Mouse (Mus musculus) liver, embryonic 16.5 days (tissue): Measurements from ENCODE around the gene Trim33. TPM values are rescaled to one million over a fixed set of nuclear protein-coding genes. Genes with fewer than 3 reads are reported as not detected.

Experiments used
- ATAC-seq: fragments of 200-750 bp; cut with Nextera tagmentation; 2 replicates; pipeline ENCODE4 v1.8.0; 2017; ENCODE audit warnings: low read depth, mild to moderate bottlenecking, moderate number of reproducible peaks, moderate library complexity
- H3K27ac ChIP-seq: fragments of 300-500 bp; sonication (generic); 2 replicates; pipeline ENCODE4 v1.5.1; 2014; ENCODE audit warnings: mild to moderate bottlenecking, low read length
- H3K27me3 ChIP-seq: fragments of 300-500 bp; sonication (generic); 2 replicates; pipeline ENCODE4 v1.6.1; 2014; ENCODE audit warnings: low read depth, low read length, mixed read lengths; ENCODE audit not compliant: control insufficient read depth, insufficient read depth
- H3K36me3 ChIP-seq: fragments of 300-500 bp; sonication (generic); 2 replicates; pipeline ENCODE4 v1.6.1; 2014; ENCODE audit warnings: mild to moderate bottlenecking; ENCODE audit not compliant: control insufficient read depth, insufficient read depth
- H3K4me1 ChIP-seq: fragments of 300-500 bp; sonication (generic); 2 replicates; pipeline ENCODE4 v1.6.1; 2014; ENCODE audit warnings: low read depth, low read length, mixed read lengths; ENCODE audit not compliant: control insufficient read depth
- H3K4me2 ChIP-seq: fragments of 300-500 bp; sonication (generic); 2 replicates; pipeline ENCODE4 v1.6.1; 2014; ENCODE audit warnings: low read depth, low read length, mixed read lengths
- H3K4me3 ChIP-seq: fragments of 300-500 bp; sonication (generic); 2 replicates; pipeline ENCODE4 v1.5.1; 2014; ENCODE audit warnings: low read depth, mild to moderate bottlenecking, low read length
- H3K9ac ChIP-seq: fragments of 300-500 bp; sonication (generic); 2 replicates; pipeline ENCODE4 v1.6.1; 2014; ENCODE audit warnings: low read depth, low read length
- H3K9me3 ChIP-seq: fragments of 300-500 bp; sonication (generic); replicated peaks from 2 replicates; pipeline ENCODE4 v1.6.1; 2016; ENCODE audit warnings: low read length; ENCODE audit not compliant: control insufficient read depth
- WGBS: fragments of 180-500 bp; shearing (Covaris S2); extraction: QIAGEN DNeasy Blood & Tissue Kit; methylation state at CpG from one replicate; pipeline ENCODE4 v1.1.7; 2014; ENCODE audit not compliant: insufficient replicate concordance; 5-methylcytosine and 5-hydroxymethylcytosine counted together
- polyA plus RNA-seq: library from polyadenylated mRNA; unstranded; fragments of >200 nt; fragmentation: Nextera tagmentation; extraction: Ambion mirVana; gene quantifications from 2 replicates; pipeline ENCODE4 v1.2.1, GENCODE M21; 2015

The Trim33 gene
- polyA plus RNA-seq = 5.1 and 6.1 TPM in 2 replicates

DNA sequence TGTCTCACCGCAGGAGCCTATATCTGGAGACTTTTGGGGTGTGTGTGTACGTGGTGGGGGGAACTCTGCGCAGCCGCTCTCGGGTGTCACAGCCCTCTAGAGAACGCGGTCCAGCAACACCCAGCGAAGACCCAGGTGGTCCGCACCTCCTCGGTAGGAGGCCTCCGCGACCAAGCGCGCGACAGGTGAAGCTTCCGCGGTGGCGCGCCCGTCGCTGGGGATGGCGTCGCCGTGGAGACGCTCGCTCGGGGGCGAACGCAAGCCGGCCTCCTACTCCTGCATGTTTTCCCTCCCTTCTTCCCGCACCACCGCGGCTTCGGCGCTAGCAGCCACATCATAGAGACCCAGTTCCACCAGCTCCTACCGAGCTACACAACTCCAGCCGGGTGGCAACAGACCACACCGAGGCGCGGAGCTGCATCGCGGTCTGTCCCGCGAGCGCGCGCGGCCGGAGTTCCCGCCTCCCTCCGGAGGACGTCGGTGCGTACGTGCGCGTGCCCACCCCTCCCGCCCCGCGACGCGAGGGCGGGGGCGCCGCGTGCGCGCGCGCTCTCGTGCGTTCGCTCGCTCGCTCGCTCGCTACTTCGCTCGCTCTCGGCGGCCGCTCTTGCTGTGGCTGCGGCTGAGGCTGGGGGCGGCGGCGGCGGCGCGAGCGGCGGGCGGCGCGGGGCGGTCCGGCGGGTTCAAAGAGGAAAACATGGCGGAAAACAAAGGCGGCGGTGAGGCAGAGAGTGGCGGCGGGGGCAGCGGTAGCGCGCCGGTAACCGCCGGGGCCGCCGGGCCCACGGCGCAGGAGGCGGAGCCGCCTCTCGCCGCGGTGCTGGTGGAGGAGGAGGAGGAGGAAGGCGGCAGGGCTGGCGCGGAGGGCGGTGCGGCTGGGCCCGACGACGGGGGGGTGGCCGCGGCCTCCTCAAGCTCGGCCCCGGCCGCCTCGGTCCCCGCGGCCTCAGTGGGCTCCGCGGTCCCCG lies at the start of gene Trim33:
Gene Trim33 (plus strand): TSS at position 112 of the 968 bp plus-strand sequence.
- no peaks in the 10 kb centered on the region; the same call in 1 of the 2 replicates for H3K36me3 ChIP-seq
- H3K4me2 ChIP-seq = peak within 1 kb of the TSS; percentile 68
- peak within 1 kb of the TSS; percentile 91 for H3K27ac ChIP-seq
- ATAC-seq = peak; percentile 92
- H3K4me1 ChIP-seq = peaks cover 14% of the 10 kb centered on the region
- H3K27me3 ChIP-seq = no peaks in the 10 kb centered on the region
- H3K9me3 ChIP-seq = no peaks in the 10 kb centered on the region
- under 1% methylated on average over 110 of the region's 136 CpGs for WGBS
- peak within 1 kb of the TSS; percentile 100 for H3K4me3 ChIP-seq
- H3K9ac ChIP-seq = peak within 1 kb of the TSS; percentile 99

DNA sequence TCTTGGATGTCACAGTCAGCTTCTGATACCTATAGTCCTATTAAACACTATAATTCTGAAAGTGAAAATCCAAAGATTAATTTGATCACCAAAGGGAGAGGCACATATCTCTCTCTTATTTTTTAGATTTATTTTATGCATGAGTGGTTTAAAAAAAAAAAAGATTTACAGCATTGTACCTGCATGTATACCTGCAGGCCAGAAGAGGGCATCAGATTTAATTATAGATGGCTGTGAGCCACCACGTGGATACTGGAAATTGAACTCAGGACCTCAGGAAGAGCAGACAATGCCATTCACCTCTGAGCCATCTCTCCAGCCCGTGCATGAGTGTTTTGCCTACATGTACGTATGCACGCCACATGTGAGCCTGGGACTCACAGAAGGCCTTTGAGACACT lies 46.7 kb upstream of the Trim33 start:
- Histone ChIP-seq H3K9me3 (no peaks in the 10 kb centered on the region; the same call in 1 of the 2 replicates), H3K27me3 (no peaks in the 10 kb centered on the region), H3K4me1 (no peaks in the 10 kb centered on the region), H3K4me3 (no peak overlapping the region), H3K36me3 (no peaks in the 10 kb centered on the region), H3K9ac (no peak overlapping the region), H3K4me2 (no peak overlapping the region), H3K27ac (no peak overlapping the region)
- ATAC-seq = no peak
- WGBS = 64% methylated on average over 4 of the region's 4 CpGs

GRCm38 (mm10) chr3:103241524-103241923 lies 37.6 kb upstream of the Trim33 start:
- no peak overlapping the region for H3K4me2 ChIP-seq
- H3K9ac ChIP-seq = no peak overlapping the region
- H3K27ac ChIP-seq = no peak overlapping the region
- H3K4me3 ChIP-seq = no peak overlapping the region
- H3K27me3 ChIP-seq = no peaks in the 10 kb centered on the region
- no peaks in the 10 kb centered on the region for H3K9me3 ChIP-seq
- no peak for ATAC-seq
- H3K36me3 ChIP-seq = no peaks in the 10 kb centered on the region
- no peaks in the 10 kb centered on the region for H3K4me1 ChIP-seq
- 63% methylated on average over 2 of the region's 2 CpGs for WGBS

- Histone ChIP-seq H3K27ac (no peak overlapping the region), H3K4me3 (no peak overlapping the region), H3K9ac (no peak overlapping the region), H3K27me3 (no peaks in the 10 kb centered on the region), H3K4me2 (no peak overlapping the region), H3K36me3 (no peaks in the 10 kb centered on the region), H3K4me1 (no peaks in the 10 kb centered on the region), H3K9me3 (no peaks in the 10 kb centered on the region)
- 74% methylated on average over 3 of the region's 3 CpGs for WGBS
- no peak for ATAC-seq
These were observed 36.9 kb upstream of the Trim33 start for GRCm38 (mm10) chr3:103242156-103242555.

DNA sequence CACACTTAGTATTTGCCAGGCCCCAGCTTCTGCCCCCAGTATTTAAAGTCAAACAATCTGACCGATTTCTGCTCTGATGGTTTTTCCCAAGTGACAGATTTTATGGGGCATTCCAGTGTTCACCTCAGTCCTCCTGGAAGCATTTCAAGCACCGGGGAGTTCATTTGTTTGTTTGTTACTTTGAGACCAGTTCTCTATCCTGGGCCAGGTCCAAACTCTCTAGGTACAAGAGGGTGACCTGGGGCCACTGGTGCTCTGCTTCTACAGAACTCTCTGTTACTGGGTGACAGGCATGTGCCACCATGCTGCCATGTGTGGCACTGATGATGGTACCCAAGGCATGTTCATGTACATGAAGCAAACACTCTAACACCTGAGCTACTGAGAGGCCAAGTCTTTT lies 35.6 kb upstream of the Trim33 start:
- H3K4me1 ChIP-seq = no peaks in the 10 kb centered on the region
- no peaks in the 10 kb centered on the region for H3K27me3 ChIP-seq
- no peak overlapping the region for H3K4me2 ChIP-seq
- H3K27ac ChIP-seq = no peak overlapping the region
- no peaks in the 10 kb centered on the region for H3K36me3 ChIP-seq
- H3K9me3 ChIP-seq = no peaks in the 10 kb centered on the region
- no peak for ATAC-seq
- H3K4me3 ChIP-seq = no peak overlapping the region
- 53% methylated on average over 2 of the region's 2 CpGs for WGBS
- H3K9ac ChIP-seq = no peak overlapping the region

GRCm38 (mm10) chr3:103246627-103247260 lies 32.3 kb upstream of the Trim33 start:
- Histone ChIP-seq H3K27ac (no peak overlapping the region), H3K9me3 (no peaks in the 10 kb centered on the region), H3K4me1 (no peaks in the 10 kb centered on the region), H3K27me3 (no peaks in the 10 kb centered on the region), H3K36me3 (no peaks in the 10 kb centered on the region), H3K4me2 (no peak overlapping the region), H3K9ac (no peak overlapping the region), H3K4me3 (no peak overlapping the region)
- no peak for ATAC-seq
- 62% methylated on average over 17 of the region's 17 CpGs for WGBS

DNA sequence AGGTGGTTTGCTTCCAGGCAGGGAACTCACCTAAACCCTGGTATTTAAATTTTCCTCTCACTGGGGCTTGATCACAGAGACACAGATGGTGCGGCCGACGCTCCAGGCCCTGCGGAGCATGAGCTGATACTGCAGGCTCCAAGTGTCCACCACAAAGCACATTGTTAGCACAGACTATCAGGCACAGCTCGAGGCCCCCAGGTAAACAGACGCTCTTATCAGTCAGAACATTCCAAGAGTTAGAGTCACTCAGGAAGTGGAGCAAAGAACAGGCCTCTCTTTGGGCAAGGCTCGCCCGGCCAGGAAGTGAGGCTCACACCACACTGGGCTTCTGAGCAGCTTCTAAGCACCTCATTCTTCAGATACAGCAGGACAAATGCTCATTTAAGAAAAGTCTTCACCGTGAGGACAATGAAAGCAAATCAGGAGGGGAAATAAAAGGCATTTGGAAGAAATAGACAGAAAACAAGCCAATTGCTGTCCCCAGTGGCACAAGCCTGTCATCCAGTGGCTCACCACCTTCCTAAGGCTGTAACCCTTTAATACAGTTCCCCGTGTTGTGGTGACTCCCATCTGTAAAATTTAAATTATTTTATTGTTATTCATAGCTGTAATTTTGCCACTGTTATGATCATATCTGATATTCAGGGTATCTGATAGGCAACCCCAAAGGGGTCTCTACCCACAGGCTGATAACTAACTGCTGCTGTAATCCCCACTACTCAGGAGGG lies 22.8 kb upstream of the Trim33 start:
- 16% methylated on average over 10 of the region's 10 CpGs for WGBS
- Histone ChIP-seq H3K9me3 (no peaks in the 10 kb centered on the region), H3K36me3 (no peaks in the 10 kb centered on the region), H3K4me2 (no peak overlapping the region), H3K4me3 (no peak overlapping the region), H3K9ac (no peak overlapping the region), H3K4me1 (no peaks in the 10 kb centered on the region), H3K27me3 (no peaks in the 10 kb centered on the region), H3K27ac (no peak overlapping the region)
- ATAC-seq = peak; percentile 72

- WGBS = 74% methylated on average over 12 of the region's 12 CpGs
- Histone ChIP-seq H3K4me1 (no peaks in the 10 kb centered on the region), H3K36me3 (no peaks in the 10 kb centered on the region), H3K4me3 (no peak overlapping the region), H3K27ac (no peak overlapping the region), H3K4me2 (no peak overlapping the region), H3K9ac (no peak overlapping the region), H3K9me3 (no peaks in the 10 kb centered on the region), H3K27me3 (no peaks in the 10 kb centered on the region)
- ATAC-seq = no peak
These were observed 16.2 kb upstream of the Trim33 start for GRCm38 (mm10) chr3:103262802-103263417.
